Mouse (Mus musculus) c-Kit-positive CD71-positive TER-119-positive erythroid progenitor cells, embryonic 14.5 days (primary cell): ENCODE measurements around the gene Tiam1.

Experiments
- DNase-seq: peaks from one replicate; pipeline ENCODE4 v3.0.0-alpha.2; 2013; ENCODE audit warnings: low spot score

The Tiam1 gene

GRCm38 (mm10) chr16:90143760-90144516, at the start of gene Tiam1:
TSS of gene Tiam1 (minus strand) at chr16:90143769.
- peak; percentile 97 for DNase-seq

GRCm38 (mm10) chr16:90191289-90191688, 47.7 kb upstream of the Tiam1 start:
- no peak for DNase-seq

GRCm38 (mm10) chr16:90187453-90187852, 43.9 kb upstream of the Tiam1 start:
- DNase-seq, result peak; percentile 65

- DNase-seq, result peak; percentile 74
Observed at GRCm38 (mm10) chr16:90185928-90186588, 42.5 kb upstream of the Tiam1 start.

GRCm38 (mm10) chr16:90184135-90184534, 40.6 kb upstream of the Tiam1 start:
- DNase-seq, result no peak

GRCm38 (mm10) chr16:90181673-90182072, 38.1 kb upstream of the Tiam1 start:
- DNase-seq, result no peak

GRCm38 (mm10) chr16:90180975-90181374, 37.4 kb upstream of the Tiam1 start:
- no peak for DNase-seq

- no peak for DNase-seq
Observed at GRCm38 (mm10) chr16:90179892-90180291, 36.3 kb upstream of the Tiam1 start.

- no peak for DNase-seq
Observed at GRCm38 (mm10) chr16:90178404-90178803, 34.8 kb upstream of the Tiam1 start.

GRCm38 (mm10) chr16:90177425-90177824, 33.9 kb upstream of the Tiam1 start:
- DNase-seq, result no peak

GRCm38 (mm10) chr16:90176472-90176871, 32.9 kb upstream of the Tiam1 start:
- no peak for DNase-seq

GRCm38 (mm10) chr16:90171416-90171815, 27.8 kb upstream of the Tiam1 start:
- no peak for DNase-seq

GRCm38 (mm10) chr16:90170676-90171075, 27.1 kb upstream of the Tiam1 start:
- DNase-seq, result no peak

GRCm38 (mm10) chr16:90169863-90170630, 26.5 kb upstream of the Tiam1 start:
- no peak for DNase-seq

GRCm38 (mm10) chr16:90167646-90168045, 24.1 kb upstream of the Tiam1 start:
- DNase-seq, result peak; percentile 76

GRCm38 (mm10) chr16:90165435-90165834, 21.9 kb upstream of the Tiam1 start:
- DNase-seq, result no peak

GRCm38 (mm10) chr16:90164942-90165341, 21.4 kb upstream of the Tiam1 start:
- no peak for DNase-seq

GRCm38 (mm10) chr16:90155080-90155479, 11.5 kb upstream of the Tiam1 start:
- no peak for DNase-seq

GRCm38 (mm10) chr16:90150820-90151219, 7.3 kb upstream of the Tiam1 start:
- DNase-seq, result no peak

- DNase-seq, result no peak
Observed at GRCm38 (mm10) chr16:90150126-90150525, 6.6 kb upstream of the Tiam1 start.

GRCm38 (mm10) chr16:90149335-90149734, 5.8 kb upstream of the Tiam1 start:
- DNase-seq, result no peak

- no peak for DNase-seq
Observed at GRCm38 (mm10) chr16:90145244-90145643, 1.7 kb upstream of the Tiam1 start.

- DNase-seq, result no peak
Observed at GRCm38 (mm10) chr16:90144541-90144940, 972 bp upstream of the Tiam1 start.
